Mouse (Mus musculus) right cerebral cortex, adult 2 months (tissue): ENCODE measurements around the gene Ccl27a.
"Not testable (repeated sequence)": the region's sequence is repeated elsewhere in the genome, so short reads cannot be mapped to it uniquely, and the experiment has no call there.

ENCODE experiments used
- DNase-seq, 2 experiments: peaks; one replicate each; pipeline ENCODE4 v3.0.0; 2021 to 2022; ENCODE audit warnings: low spot score in 2 of 2

Gene Ccl27a

GRCm38 (mm10) chr4:41774002-41774401 lies at the start of gene Ccl27a:
Ccl27a (minus strand) TSS chr4:41774247.
- DNase-seq: peak; percentile 80 to 85

GRCm38 (mm10) chr4:41783197-41783596 lies 9.2 kb upstream of the Ccl27a start:
- not testable (repeated sequence) for DNase-seq

- not testable (repeated sequence) for DNase-seq
These were observed 8.7 kb upstream of the Ccl27a start for GRCm38 (mm10) chr4:41782711-41783110.

- not testable (repeated sequence) for DNase-seq
These were observed 7.9 kb upstream of the Ccl27a start for GRCm38 (mm10) chr4:41781748-41782485.

GRCm38 (mm10) chr4:41781271-41781670 lies 7.2 kb upstream of the Ccl27a start:
- DNase-seq: not testable (repeated sequence)

- not testable (repeated sequence) for DNase-seq
These were observed 1.8 kb upstream of the Ccl27a start for GRCm38 (mm10) chr4:41775840-41776239.

GRCm38 (mm10) chr4:41774506-41774905 lies 459 bp upstream of the Ccl27a start:
- not testable (repeated sequence) for DNase-seq

- DNase-seq: not testable (repeated sequence)
These were observed 545 bp downstream of the Ccl27a start for GRCm38 (mm10) chr4:41773502-41773901.

GRCm38 (mm10) chr4:41772946-41773345 lies 1.1 kb downstream of the Ccl27a start:
- not testable (repeated sequence) for DNase-seq

GRCm38 (mm10) chr4:41767301-41767700 lies 6.7 kb downstream of the Ccl27a start:
- not testable (repeated sequence) for DNase-seq

GRCm38 (mm10) chr4:41763176-41763575 lies 10.9 kb downstream of the Ccl27a start:
- not testable (repeated sequence) for DNase-seq

GRCm38 (mm10) chr4:41762688-41763114 lies 11.3 kb downstream of the Ccl27a start:
- DNase-seq: peak in 1 of 2 experiments; percentile 61

- DNase-seq: no peak
These were observed 11.9 kb downstream of the Ccl27a start for GRCm38 (mm10) chr4:41762099-41762687.

GRCm38 (mm10) chr4:41761680-41762079 lies 12.4 kb downstream of the Ccl27a start:
- no peak for DNase-seq

GRCm38 (mm10) chr4:41760911-41761310 lies 13.1 kb downstream of the Ccl27a start:
- DNase-seq: no peak

- DNase-seq: peak; percentile 57 to 67
These were observed 13.7 kb downstream of the Ccl27a start for GRCm38 (mm10) chr4:41760288-41760721.

- no peak for DNase-seq
These were observed 14.3 kb downstream of the Ccl27a start for GRCm38 (mm10) chr4:41759656-41760287.

- no peak for DNase-seq
These were observed 14.8 kb downstream of the Ccl27a start for GRCm38 (mm10) chr4:41759206-41759605.

- no peak for DNase-seq
These were observed 15.3 kb downstream of the Ccl27a start for GRCm38 (mm10) chr4:41758701-41759100.

GRCm38 (mm10) chr4:41758021-41758420 lies 16.0 kb downstream of the Ccl27a start:
- no peak for DNase-seq

GRCm38 (mm10) chr4:41757321-41757720 lies 16.7 kb downstream of the Ccl27a start:
- no peak for DNase-seq

GRCm38 (mm10) chr4:41756440-41756839 lies 17.6 kb downstream of the Ccl27a start:
- DNase-seq: no peak
